Mouse (Mus musculus) gastrocnemius, postnatal 10 days (tissue): ENCODE measurements around the gene Umad1. TPM values are rescaled to one million over a fixed set of nuclear protein-coding genes. Genes with fewer than 3 reads are reported as not detected.

Experiments
- DNase-seq: peaks from one replicate; pipeline ENCODE4 v3.0.0; 2021; ENCODE audit warnings: mixed read lengths
- total RNA-seq, 2 experiments: library from RNA; stranded (reverse); gene quantifications; 2 replicates each; pipeline ENCODE4 v1.2.3; 2021

Gene Umad1
- total RNA-seq, 2 experiments from 2014 or later, result 9.3 to 11.3 TPM

DNA sequence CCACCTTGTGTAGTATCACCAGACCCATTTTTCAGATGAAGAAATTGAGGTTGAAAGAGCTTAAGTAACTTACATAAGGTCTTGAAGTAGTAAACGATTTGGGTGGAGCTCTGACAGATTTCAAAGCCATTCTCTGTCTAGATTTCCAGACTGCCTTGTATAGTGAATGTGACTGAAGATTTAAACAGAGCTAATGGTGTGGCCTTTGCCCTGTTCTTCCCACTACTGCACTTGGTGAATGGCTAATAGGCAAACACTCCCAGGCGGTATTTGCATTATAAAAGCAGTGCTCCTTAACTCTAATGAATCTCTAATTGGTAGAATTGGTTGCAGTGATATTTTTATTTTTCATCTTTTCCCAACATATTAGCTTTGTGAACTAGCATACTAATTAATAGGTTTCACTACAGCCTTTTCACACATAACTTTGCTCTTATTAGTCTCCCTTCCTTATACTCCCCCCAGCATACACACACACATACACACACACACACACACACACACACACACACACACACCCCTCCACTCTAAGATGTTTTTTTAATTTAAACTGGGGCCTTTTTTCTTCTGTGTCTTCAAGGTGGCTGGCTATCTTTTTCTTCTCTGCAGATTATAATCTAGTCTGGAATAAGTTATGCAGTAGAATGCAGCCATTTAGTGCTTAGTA is 109.2 kb downstream of the Umad1 start:
- no peak for DNase-seq

DNA sequence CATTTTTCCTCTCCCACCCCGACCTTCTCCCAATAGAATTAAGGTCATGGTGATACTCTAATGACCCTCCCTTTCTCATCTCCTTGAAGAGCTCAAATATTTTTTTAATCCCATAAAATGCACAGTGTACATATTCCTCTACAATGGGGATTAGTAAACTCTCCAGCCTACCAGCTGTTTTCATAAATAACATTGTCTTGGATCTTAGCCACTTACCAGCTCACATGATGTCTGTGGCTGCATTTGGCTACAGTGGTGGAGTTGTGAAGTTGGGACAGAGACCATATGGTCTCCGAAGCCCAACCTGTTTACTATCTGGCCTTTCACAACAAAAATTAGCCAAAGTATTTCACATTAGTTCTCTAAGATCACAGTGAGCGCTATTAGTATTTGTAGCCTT is 111.5 kb downstream of the Umad1 start:
- no peak for DNase-seq

DNA sequence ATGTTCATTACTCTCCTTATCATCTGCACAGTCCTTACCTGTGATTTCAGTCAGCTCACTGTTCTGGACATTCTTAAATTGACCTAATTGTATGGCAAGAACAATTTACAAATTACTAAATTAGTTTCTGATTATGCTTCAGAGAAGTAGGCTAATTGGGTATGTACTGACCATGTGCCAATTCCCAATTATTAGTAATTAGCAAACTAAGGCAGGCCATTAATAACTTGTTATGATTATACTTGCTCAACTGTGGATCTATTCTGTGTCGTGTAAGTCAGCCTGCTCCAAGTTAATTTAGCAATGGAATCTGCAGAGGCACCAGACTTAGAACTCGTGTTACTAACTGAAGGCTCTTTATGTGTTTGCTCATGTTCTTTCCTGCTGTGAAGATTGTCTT is 114.0 kb downstream of the Umad1 start:
- DNase-seq, result no peak

DNA sequence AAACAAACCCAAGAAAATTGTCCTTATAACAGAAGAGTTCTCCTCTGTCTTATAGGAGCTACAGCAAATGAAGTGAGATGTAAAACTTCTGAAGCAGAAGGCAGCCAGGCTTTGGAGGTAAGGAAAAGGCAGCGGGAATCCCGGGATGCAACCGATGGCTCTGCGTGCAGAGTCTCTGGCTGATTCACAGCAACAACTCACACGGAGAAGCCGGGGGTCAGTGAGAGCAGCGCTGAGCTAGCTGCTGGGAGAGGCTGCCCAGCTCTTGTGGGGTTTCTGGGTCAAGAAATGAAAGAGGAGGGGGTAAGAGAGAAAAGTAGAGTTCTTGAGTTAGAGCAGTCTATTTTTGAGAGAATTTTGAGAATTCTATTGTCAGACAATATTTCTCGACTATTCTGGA is 114.8 kb downstream of the Umad1 start:
- DNase-seq, result no peak

DNA sequence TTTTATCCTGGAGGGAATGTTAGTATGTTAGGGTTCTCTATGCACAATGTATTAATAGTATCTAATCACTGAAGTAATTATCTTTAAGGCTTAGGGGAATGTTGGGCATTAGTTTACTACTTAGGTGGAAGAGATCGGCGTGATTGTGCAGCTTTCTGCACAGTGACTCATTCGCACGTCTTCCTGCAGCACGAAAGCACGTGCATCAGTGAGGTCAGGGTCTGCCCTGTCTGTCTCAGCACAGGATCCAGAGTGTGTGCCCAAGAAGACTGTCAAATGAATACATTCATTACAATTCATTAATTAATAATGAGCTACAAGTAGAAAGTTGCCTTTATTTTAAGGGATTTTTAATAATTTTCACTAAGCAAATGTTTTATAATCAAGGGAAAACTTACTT is 115.2 kb downstream of the Umad1 start:
- no peak for DNase-seq

DNA sequence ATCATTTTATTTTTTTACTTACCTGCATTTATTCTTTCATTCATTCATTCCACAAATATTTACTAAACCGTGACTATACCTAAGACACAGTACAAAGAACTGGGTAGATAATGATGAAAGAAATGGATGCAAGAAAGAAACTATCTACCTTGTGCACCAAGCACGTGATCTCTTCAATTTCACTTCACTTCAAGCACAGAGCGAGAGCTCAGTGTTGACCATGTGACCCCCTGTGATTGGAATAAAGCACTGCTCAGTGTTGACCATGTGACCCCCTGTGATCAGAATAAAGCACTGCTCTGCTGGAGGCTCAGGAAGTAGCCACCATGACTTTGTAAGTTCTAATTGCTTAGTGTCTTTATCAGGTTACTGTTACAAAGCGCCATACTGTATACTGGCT is 115.6 kb downstream of the Umad1 start:
- DNase-seq, result no peak

DNA sequence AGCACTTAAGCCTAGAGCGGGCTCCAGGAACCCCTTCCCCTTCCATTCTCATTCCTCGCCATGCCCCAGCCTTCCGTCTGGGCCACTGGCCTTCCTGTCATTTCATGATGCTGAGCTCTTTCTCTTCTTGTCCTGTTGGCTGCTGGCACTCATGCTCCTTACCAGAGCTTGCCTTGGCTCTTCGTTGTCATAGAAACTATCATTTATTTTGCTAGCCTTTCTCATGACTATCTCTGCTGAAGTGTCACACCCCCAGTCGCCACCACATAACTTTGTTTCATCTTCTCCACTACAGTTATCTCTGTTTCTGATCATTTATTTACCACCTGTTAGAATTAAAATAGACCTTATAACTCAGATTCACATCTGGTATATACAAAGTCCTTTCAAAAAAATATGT is 117.3 kb downstream of the Umad1 start:
- no peak for DNase-seq

DNA sequence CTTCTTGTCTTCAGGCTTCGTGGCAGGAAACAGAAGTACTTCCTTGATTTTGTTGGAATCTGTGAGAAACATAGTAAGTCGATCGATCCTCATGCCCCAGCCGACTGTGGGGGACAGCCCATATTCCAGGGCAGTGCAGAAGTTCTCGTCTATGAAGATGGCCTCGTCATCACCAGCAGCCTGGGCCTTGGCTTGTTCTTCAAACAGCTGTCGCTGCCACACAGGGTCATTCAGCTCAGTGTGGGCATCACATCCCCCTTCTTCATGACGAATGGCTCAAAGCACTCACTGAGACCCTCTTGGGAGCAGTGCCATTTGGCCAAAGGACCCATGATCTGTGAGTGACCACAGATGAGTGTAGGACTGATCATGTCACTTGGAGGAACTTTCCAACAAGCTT is 118.6 kb downstream of the Umad1 start:
- no peak for DNase-seq

DNA sequence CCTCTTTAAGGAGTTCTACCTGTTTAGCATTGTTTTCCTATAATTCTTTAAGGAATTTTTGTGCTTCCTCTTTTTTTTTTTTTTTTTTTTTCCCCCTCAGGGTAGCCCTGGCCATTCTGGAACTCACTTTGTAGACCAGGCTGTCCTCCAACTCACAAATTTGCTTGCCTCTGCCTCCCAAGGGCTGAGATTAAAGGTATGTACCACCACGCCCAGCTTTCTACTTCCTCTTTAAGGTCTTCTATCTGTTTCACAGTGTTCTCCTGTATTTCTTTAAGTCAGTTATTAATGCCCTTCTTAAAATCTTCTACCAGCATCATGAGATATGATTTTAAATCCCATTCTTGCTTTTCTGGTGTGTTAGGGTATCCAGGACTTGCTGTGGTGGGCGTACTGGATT is 130.2 kb downstream of the Umad1 start:
- DNase-seq, result no peak

DNA sequence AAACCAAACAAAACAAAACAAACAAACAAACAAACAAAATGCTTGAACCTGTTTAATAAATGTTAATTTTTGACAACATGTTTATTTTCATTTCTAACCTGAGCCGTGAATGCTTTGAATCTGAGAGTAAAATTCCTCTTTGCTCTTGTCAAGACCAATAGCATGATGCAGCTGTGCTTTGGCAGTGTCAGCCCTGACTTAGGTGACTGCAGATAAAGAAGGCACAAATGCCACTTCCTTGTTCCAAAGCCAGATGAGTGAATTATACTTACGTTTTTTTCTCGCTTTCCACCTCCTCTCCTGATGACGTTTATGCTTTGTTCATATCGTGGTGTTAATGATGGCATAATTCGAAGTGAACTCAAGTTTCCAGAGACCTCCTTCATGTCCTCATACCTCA is 131.2 kb downstream of the Umad1 start:
- DNase-seq, result no peak

DNA sequence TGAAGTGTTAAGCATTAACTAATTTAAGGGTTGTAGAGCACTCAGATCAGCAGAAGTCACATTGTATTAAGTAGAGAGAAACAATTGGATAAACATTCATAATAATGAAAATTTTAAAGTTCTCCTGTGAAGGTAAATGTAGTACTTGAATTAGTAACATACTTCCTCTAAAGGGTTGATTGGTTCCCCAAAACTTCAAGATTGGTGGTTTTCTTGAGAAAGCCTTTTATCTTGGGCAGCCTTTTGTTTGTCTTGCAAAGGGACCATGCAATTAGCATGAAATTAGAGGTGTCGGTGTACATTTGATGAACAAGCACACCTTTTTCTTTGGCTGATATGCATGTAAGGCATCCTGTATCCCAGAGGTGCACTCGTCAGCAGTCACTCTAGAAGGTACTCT is 131.8 kb downstream of the Umad1 start:
- DNase-seq, result no peak

DNA sequence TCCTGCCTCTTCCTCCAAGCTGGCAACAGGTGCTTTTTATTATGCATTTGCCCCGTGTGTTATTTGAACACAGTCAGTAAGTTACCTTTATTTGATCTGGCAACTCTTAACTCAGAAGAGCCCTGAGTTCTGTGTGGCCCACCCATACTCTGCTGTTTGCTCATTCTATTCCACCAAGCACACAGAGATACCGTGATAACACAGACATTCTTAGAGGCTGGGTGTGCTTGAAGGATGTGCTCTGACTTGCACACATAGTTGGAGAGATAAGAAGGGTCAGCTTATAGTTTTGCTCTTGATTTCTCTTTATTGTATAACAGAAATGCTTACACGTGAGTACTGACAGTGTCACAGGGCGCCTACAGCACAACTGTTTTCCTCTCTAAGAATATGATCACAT is 133.9 kb downstream of the Umad1 start:
- DNase-seq, result no peak

DNA sequence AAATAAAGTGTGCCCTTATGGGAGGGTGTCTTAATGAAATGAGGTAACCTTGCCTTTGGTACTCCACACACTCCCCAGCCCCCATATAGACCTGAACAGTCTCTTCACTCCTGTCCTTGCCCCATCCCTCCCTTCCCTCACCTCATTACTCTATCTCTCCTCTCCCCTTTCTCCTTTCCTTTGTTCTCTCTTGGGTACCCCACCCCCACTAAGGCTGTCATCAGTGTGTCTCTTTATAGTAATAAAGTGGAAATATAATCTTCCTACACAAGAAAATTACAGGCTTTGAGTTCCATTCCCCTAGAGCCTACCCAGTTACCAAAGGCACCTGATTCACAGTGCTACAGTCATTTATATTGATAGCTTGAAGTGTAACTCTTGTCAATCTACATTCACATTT is 135.0 kb downstream of the Umad1 start:
- no peak for DNase-seq

DNA sequence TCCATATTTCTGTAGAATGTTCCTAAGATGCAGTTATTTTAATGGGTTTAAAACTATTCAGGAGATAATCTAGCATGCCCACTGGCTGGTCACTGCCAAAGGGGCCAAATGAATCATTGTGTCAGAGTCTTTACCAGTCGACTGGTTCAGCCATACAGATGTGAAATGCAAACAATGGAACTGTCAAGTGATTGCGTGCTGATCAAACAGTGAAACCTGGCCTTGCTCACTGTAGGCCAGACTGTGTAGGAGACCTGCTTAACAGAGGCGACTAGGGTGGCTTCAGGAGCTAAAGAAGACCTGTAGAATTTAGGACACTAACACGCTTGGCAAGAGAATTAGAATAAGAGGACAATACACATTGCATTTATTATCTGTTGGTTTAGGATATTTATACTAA is 136.0 kb downstream of the Umad1 start:
- no peak for DNase-seq

DNA sequence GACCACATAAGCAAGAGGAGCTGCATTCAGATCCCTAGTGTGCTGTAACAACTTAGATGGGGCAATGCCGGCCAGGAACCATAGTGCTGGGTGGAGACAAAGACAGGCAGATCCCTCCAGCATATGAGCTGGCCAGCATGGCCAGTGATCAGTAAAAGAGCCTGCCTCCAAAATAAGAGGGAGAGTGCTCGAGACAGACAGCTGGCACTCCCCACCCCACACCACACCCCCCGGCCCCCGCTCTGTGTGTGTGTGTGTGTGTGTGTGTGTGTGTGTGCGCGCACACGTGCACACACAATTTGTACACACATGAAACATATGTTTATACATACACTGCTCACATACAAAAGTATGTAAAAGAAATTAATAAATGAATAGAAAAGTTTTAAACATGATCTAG is 138.2 kb downstream of the Umad1 start:
- DNase-seq, result no peak

DNA sequence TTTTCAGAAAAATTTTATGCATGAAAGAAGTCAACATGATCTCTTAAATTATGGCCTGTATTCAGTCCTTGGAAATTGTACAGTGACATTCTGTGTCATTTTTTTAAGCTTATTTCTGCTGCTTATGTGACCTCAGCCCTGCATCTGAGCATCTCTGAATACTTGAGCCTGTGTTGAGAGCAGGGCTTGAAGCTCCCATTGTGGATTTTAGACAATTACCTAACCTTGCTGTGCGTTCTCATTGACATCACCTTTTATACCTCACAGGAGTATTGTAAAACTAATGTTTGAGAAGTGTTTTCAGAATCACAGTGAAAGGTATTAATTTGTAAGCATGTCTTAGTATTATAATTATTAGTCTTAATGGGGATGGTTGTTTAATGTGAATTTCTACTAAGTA is 140.6 kb downstream of the Umad1 start:
- DNase-seq, result no peak

DNA sequence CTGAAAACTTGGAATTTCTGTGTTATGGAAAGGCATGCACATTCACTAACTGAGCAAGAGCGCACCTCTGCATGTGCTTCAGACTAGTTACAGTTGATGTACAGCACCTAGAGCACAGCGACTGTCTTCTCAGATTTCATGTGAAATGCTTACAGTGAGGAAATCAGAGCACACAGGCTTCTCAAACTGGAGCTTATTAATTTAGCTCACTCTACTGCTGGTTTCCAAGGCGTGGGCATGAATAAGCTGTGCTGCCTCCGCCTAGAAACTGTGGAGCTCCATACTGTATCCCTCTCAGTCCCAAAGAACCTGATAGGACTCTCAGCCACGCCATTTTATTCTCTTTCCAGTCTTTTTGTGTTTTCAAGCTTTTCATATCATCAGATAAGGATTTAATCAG is 144.0 kb downstream of the Umad1 start:
- no peak for DNase-seq

DNA sequence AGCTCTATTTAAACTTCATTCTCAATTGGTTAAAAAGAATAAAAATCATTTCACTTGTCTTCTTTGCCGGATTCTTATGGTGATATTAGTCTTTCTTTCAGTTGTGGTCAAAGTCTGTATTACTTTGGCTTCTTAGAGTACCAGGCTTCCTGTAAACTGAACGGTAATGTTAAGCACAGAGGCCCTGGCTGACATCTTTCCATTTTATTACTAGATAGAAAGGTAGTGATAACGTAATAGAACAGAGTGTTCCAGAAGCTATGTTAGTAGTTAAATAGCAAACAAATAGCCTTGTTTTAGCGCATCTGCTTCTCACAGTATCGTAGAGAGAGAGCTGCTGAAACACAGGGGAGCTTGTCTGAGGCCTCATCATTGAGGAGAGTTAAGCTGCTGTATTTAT is 146.8 kb downstream of the Umad1 start:
- DNase-seq, result no peak

DNA sequence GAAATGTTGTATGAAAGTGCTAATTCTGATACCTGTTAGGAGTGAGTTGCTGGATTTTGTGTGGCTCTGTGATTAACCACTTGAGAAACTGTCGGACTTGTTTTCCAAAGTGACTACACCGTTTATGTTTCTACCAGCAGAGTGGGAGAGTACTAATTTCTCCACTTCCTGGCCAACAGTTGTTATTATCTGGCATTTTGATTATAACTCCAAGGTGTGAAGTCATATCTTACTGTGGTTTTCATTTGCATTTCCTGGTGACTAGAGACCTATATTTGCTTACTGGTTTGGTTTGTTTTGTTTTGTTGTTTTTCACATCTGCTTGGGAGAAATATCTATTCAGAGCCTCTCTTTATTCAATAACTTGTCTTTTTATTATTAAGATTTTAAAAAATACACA is 149.2 kb downstream of the Umad1 start:
- no peak for DNase-seq

DNA sequence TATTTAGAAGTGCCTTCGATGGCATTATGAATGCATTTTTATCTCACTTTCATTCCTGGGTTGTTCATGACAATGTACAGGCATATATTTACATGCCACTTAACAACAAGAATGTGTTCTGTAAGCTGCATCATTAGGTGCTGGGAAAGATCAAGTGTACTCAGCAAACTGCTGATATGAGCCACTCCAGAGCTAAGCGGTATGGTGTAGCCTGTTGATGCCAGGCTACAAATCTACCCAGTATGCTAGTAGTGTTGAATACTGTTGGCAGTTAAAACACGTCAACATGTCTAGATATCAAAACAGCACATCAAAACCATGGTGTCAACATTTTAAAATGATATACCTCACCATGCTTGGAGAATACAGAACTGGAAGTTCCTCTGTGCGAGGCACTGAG is 150.8 kb downstream of the Umad1 start:
- no peak for DNase-seq

DNA sequence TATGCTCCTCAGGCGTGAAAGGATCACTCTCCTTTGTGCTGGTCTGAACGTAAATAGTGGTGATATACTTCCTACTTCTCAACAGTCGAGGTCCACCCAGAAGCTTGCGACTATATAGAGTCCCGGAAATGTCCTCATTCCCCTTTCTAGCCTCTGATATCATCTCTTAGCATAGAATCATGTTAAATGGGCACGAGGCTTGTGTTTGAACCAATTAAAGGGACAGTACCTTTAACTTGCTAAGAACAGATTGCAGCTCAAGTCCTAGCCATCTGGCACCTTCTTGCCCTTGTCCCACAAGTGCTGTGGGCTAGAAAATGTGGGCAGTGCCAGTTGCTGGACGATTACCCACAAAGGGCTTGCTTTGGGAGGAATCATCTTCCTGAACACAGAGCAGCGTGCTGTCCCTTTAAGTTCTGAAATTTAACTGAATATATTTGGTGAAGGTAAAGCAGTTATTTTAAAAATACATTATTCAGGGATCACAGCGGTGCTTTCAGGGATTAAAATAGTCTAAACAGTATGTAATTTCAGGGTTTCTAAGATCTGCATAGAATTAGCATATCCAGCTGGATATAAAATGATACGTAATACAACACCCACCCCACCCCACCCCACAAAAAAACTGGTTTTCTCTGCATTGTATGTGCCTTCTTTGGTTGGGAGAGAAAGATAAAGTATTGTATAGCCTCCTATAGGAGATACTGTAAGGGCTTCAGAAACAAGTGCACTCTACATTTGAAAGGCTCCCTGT is 153.9 kb downstream of the Umad1 start:
- no peak for DNase-seq

DNA sequence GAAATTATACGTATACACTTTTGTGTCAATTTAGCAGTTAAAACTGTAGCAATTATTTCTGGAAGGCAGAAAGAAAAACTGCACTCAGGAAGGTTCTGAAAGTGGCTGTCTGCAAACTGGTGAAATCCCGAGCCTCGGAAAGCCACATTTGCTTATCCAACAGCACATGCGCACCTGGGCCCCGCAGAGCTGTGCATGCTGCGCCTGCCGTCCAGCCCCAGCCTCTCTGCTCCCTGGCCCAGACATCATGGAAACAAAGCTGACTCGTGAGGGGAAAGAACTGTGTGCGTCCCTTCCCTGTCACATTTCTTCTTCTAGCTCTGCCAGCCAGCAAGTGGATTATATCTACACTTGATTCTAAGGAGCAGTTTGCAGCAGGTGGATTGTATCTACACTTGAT is 154.9 kb downstream of the Umad1 start:
- DNase-seq, result no peak

DNA sequence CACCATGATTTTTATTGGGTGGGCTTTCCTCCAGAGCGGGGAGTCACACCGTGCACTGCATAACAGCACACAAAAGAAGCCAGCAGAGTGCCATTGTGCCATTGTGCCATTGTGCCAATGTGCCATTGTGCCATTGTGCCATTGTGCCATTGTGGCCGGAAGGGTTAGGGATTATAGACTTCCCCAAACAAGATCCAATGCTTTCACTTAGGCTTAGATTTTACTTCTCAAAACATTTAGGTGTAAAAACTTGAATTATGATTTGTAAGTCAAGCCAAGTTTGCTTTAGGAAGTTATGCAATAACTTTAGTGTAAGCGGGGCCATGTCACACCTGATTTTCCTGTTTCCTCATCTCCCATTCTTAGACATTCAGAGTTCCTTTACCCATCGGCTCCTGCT is 156.7 kb downstream of the Umad1 start:
- no peak for DNase-seq

DNA sequence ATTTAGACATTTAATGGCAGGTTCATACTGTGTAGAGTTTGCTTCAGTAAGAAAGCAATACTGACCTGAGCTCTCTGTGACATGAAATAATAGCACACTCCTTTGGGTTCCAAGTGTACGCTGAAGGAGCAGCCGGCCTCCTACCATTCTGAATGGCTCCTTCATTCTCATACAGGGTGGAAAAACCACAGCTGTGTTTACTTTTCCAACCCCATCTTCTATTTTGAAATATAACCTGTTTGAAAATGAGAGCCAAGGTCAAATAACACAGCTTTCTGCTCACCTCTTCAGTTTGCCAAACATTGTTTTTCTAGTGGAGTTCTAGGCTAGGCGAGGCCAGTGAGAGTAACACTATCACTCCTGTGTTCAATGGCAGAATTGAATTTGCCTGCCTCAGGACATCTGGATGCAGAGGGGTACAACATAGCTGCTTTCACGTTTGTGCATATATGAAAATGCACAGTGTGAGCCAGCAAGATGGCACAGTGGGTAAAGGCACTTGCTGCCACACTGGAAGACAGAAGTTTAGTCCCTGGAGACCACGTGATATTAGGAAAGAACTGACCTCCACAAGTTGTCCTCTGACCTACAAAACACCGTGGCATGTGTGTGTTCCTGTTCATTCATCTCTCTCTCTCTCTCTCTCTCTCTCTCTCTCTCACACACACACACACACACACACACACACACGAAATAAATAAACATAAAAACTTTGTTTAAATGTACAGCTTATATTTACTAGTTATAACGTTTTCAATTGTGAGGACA is 157.9 kb downstream of the Umad1 start:
- DNase-seq, result no peak
